Mouse (Mus musculus) erythroblast, embryonic 14.5 days (primary cell): Measurements from ENCODE around the gene Hist3h2a.

ENCODE experiments used
- GATA1 ChIP-seq: IDR thresholded peaks from 2 replicates; pipeline ENCODE4 v1.6.1; 2012; ENCODE audit warnings: low read length, inconsistent platforms, mixed read lengths
- TAL1 ChIP-seq: IDR thresholded peaks from 3 replicates; pipeline ENCODE4 v1.6.1; 2012; ENCODE audit warnings: low read length, inconsistent platforms, mixed read lengths

DNA sequence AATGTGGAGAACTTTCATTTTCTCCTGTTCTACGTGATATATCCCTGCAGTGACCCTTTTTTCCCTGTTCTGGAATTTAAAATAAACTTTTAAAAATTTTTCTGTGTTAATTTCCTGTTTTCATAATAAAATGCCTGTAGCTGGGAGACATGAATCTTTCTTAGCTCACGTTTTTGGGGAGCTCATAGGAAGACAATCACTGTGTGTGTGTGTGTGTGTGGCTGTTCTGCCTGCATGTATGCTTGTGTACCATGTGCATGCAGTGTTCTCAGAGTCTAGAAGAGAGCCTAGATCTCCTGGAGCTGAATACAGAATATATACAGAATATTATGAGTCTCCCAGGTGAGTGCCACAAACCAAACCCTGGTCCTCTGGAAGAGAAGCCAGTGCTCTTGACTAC, 27.4 kb upstream of the Hist3h2a start:
- no peak for TF ChIP-seq GATA1
- TF ChIP-seq TAL1: no peak
